Mouse (Mus musculus): ENCODE measurements around the gene Gja1.
"Not testable (repeated sequence)": the region's sequence is repeated elsewhere in the genome, so short reads cannot be mapped to it uniquely, and the experiment has no call there.

Gene Gja1

DNA sequence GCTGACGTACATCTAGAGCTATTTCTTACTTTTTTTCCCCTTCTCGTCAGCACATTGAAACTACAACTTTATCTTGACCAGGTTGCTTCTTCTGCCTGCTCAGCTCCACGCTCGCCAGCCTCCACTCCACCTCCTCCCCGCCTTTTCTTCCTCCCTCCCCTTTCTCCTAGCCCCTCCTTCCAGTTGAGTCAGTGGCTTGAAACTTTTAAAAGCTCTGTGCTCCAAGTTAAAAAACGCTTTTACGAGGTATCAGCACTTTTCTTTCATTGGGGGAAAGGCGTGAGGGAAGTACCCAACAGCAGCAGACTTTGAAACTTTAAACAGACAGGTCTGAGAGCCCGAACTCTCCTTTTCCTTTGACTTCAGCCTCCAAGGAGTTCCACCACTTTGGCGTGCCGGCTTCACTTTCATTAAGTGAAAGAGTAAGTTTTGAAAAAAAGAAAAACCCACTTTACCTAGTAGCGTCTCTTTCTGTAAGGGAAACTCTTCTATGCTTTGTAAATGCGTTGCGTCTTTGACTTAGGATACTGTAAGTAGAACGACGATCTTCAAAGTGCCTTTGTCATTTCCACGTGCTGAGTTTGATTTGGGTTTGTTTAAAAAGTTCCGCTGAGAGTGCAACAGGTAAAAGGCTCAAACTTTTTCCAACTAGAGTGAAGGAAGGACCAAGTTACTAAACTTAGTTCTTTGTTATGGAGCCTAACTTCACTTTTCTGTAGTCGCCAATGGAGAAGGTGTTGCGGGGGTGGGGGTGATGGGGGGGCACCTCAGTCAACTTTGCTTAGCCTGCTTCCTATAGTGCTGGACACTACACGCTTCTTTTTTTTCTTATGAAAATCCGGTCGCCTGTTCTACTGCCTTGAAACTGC is at the start of gene Gja1:
Gja1 (plus strand) TSS at position 234 of the 869 bp plus-strand sequence.
- DNase-seq (ENCODE audit: extremely low spot score, low read depth, low spot score), result peak; percentile 83

DNA sequence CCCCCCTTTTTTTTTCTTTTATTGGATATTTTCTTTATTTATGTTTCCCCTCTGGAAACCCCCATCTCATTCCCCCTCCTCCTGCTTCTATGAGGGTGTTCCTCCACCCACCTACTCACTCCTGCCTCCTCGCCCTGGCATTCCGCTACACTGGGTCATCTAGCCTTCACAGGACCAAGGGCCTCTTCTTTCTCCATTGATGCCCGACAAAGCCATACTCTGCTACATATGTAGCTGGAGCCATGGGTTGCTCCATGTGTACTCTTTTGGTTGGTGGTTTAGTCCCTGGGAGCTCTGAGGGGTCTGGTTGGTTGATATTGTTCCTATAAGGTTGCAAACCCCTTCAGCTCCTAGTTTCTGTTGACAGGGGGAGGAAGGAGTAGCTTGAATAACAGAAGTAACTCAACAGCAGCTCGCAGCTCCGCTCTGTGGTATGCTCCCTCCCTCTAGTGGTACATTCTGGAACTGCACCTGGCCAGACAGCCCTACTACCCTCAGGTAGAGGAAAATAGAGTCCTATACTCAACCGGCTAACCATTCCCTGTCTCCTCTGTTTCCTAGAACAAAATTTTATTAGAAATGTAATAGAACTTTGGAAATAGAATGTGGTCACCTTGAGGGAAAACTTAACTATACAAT is 38.2 kb upstream of the Gja1 start:
- peak; percentile 64 for DNase-seq (ENCODE audit: extremely low spot score, low read depth, low spot score)

DNA sequence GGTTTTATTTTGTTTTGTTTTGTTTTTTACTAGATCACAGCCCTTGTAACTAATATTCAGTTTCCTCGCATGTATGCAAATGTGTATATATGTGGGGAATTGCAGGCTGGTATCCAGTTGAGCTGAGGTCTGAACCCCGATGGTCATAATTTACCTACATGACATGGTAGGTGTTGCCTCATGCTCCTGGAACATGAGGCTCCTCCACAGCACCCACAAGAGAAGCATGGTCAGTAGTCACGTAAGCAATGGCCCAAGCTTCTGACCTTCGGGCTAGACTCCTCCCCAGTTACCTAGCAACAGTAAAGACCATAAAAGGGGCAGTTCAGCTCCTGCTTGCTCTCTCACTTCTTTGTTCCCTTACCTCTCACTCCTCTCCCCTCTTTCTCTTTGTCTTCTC is 16.7 kb upstream of the Gja1 start:
- DNase-seq (ENCODE audit: extremely low spot score, low read depth, low spot score), result no peak

DNA sequence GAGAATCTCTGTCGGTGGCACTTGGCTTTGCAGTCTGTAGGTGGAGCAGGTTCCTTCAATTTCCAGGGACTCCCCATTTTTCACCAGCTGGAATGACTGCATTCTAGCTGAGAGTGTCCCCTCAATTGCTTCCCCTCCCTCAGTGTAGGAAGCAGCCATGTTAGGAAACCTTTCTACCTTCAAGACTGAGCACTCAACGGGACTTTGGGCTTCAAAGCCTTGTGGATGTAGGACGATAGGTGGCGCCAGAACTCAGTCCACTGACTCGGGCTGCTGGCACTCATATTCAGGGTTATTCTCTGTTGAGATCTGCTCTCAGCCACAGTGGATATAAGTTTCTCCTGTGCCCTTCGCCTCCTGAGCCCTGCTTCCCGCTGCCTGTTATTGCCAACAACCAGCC is 8.1 kb upstream of the Gja1 start:
- no peak for DNase-seq (ENCODE audit: extremely low spot score, low read depth, low spot score)

DNA sequence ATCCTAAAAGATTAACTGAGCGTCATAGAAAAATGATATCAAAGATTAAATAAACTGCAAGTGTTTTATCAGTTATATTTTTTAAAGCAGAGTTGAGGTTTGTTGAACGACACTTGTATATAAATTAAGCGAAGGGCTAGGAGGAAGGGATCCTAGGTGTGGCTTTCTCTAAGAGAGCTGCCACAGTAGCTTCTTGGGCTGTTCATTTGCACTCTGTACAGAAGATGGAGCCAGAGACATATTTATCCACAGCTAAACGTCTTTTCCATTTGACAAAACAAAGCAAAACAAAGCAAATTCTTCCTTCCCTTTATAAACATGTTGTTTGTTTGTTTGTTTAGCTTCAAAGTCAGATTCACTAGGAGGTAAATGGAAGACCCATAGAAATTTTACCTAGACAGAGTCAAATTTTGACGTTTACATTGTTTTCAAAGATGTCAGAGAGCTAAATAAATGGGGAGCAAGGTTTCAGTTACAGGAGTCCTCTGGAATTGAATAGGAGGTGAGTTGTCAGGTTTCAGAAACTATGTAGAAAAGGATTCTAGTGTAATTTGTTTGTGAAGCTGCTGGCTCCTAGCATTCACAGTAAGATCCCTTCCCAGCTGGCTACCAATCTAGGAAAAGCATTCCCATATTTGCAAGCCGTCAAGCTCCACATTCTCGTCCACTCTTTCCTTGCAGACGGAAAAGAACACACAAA is 4.0 kb upstream of the Gja1 start:
- DNase-seq (ENCODE audit: extremely low spot score, low read depth, low spot score), result no peak

DNA sequence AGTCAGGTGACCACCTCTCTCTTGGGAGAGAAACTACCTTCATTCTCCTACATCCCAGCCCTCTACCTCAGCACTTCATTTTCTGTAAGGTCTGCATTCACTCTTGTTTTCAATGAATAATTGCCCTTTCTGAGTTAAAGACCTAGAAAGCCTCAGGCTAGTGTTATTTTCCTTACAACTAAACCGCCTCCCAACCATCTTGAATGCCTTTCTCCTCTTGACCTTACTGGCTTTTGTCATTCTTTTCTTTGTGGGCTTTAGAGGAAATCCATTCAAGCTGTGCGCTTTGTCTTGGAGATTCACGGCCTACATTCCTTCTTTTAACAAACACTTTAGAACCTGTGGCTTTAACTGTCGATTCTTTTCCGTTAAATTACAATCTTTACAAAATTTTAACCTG is 3.0 kb upstream of the Gja1 start:
- DNase-seq (ENCODE audit: extremely low spot score, low read depth, low spot score), result no peak

DNA sequence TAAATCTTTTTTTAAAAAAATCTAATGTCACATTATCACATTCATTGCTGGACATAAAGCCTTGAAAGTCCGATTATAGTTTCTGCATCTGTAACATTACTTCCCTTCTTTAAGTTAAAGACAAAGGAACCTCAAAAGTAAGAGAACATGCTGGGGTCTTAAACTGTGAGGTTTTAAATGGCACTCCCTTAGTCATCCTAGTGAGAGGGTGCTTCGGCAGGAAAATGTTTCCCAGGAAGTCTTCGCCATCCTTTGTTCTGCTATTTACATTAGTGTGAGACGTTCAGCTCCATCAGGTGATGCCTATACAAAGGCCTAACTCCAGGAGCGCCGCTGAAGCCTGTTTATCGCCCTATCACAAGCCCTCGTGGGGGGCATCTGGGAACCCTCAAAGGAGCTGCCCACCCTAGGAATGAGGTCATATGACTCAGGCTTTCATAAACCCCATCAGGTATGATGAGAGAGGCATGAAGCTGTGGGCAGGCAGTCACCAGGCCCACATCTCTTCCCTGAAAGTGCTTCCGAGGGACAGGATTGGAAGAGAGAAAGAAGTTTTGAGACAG is 1.1 kb upstream of the Gja1 start:
- DNase-seq (ENCODE audit: extremely low spot score, low read depth, low spot score), result no peak

DNA sequence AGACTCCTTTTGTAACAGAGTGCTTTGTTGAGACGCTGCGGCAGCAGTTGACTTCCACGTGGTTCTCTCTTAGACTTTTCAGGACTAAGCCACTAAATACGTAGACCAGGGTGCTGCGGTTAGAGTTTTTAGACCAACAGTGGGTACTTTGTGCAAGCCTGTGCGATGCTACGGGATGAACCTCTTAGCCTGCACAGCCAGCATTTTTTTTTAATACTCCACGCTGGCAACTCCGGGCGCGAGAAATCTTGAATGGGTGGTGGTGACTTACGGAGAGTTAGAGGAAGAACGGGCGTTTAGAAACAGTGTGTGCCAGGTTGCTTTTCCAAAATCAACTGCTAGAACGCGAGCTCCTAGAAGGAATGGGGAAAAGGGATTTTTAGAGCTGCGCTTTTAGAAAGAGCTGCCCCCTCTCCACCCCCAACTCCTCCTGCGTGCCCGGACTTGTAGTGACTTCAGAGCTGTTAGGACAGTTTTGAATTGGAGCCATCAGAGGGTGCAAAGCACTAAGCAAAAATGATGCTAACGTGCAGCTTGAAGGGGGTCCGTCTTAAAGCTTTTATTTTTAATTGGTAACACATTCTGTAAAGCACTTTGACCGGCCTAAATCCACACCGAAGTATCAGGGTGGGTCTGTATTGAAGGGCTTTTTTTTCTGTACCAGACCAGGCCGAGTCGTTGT is 977 bp downstream of the Gja1 start:
- no peak for DNase-seq (ENCODE audit: extremely low spot score, low read depth, low spot score)

DNA sequence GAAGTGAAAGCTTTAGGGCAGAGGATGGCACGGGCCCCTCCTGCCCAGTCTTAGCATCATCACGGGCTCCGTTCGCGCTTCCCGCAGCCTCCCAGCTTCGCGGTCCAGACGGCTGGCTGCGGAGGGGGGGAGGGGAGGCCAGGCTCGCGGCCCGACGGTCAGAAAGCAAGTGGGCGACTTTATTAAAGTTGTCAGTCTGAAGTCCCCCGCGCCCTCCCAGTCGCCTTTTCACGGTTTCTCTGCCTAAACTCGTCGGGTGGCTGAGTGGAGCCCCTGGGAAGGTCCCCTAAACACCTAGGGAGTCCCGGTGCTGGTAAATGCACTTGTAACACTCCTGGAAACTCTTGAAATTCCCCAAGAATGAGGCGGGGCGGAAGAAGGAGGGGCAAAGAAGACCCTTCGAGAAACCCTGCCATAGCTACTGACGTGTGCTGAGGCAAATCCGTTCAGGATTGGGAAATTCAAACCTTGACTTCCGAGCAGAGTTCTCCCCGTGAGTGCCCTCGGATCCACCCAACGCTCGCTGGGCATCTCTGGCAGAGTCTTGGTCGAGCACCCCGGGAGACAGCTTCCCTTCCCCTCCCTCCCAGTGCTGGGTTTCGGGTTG is 1.6 kb downstream of the Gja1 start:
- no peak for DNase-seq (ENCODE audit: extremely low spot score, low read depth, low spot score)

DNA sequence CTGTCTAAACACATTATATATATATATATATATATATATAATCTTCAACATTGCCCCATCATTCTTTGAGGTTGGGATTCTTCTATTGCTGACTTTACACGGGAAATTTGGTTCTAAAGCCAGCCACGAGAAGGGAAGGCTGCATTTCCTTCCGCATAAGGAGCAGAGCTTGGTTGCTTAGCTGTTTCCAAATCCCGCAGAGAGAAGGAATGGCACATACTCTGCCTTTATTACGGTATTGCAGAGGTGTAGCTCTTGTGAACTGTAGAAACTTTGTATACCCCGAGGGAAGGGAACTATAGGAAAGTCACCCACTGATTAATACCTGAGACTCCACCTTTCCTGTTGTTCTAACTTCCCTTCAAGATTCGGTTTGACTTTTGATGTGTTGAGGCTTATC is 2.6 kb downstream of the Gja1 start:
- no peak for DNase-seq (ENCODE audit: extremely low spot score, low read depth, low spot score)

DNA sequence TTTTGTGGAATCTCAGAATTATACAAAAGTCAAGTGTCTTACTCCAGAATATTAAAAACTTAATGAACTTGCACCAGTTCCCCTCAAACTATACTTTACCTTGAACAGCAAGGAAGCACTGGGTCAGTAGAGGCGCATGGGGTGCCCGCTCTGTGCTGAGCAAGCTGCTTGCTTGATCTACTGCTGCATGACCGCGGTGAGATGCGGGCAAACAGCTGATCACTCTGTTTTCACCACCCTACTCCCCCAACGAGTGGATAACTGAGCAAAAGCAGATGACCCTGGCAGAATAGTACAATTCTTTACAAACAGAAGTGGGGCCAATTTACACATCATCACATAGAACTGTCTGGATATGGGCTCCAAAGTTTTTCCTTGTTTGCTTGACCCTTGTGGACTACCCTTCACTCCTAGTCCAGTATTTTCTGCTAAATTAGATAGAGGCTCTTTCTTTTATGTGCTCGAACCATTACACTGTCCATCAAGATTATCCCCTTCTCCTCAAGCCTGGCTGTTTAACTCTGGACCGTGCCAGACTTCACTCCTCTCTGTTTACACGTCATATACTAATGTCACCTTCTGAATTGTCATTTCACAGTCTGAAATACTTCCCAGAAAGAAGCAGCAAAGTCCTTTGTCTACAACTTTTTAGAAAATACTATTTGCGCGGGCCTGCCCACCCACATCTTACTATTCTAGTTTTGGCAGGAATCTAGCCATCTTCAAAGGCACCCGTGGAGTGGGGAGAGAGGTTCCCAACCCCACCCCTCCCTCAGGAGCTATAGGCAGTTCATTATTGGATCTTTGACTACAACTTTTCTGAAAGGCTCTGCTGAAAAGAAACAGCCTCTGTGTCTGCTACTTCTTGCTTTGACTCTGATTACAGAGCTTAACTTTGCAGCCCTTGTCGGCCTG is 8.3 kb downstream of the Gja1 start:
- no peak for DNase-seq (ENCODE audit: extremely low spot score, low read depth, low spot score)

DNA sequence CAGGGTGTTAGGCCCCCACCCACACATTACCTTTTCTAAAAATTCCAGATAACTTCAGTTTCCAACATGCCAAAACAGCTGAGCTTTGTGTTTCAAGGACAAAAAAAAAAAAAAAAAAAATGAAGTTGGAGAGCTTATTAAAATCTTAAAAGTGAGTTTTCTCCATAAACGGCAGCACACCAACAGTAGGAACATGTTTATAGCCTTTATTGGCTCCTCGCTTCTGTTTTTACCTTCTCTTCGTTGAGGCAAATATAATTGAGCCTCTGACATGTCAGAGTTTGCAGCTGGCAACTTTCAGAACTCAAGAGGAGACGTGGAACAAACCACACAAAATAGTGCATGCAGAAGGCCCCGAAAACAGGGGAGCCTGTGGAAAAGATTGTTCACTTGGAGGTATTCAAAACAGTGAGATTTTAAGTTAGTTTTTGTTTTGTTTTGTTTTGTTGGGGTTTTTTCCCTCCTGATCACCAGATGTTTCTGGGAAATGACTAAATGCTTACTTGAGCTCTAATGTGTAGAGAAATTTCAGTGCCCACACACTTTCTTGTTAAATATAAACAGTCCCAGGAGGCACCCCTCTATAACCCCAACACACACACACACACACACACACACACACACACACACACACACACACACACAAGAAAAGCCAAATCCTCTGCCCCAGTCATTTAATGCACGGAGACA is 16.1 kb downstream of the Gja1 start:
- no peak for DNase-seq (ENCODE audit: extremely low spot score, low read depth, low spot score)

DNA sequence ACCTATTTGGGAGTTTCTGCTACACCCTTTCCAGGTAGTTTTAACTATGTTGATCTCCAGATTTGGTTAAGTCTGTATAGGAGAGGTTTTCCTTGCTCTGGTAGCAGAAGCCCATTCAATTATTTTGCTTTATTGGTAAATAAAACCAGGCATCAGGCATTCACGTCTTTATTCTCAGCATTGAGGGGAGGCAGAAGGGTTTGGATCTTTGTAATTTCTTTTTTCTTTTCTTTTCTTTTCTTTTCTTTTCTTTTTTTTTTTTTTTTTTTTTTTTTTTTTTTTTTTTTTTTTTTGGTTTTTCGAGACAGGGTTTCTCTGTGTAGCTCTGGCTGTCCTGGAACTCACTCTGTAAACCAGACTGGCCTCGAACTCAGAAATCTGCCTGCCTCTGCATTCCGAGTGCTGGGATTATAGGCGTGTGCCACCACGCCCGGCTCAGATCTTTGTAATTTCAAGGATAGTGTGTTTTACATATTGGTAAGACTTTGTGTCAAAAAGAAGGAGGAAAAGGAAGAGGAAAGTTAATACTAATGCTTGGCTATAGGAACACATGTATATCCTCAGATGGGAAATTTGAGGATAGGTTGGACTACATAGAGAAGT is 16.8 kb downstream of the Gja1 start:
- DNase-seq (ENCODE audit: extremely low spot score, low read depth, low spot score), result not testable (repeated sequence)

DNA sequence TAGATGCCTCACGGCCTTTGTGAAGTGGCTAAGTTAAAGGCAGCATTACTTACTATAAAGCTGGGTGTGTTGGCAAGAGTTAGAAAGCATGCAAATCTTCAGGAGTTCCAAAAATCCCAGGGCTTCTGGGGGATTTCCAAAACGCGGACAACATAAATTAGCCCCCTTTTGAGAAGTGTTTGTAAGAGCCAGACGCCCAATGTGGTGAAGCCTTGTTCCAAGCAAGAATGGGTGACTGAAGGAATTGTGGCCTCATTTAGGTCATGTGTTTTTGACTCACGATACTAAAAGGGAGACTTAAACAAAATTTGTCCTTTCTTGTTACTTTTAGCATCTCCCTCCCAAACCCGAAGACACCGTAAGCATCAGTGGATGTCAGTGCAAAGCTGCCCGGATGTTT is 20.7 kb downstream of the Gja1 start:
- DNase-seq (ENCODE audit: extremely low spot score, low read depth, low spot score), result no peak

DNA sequence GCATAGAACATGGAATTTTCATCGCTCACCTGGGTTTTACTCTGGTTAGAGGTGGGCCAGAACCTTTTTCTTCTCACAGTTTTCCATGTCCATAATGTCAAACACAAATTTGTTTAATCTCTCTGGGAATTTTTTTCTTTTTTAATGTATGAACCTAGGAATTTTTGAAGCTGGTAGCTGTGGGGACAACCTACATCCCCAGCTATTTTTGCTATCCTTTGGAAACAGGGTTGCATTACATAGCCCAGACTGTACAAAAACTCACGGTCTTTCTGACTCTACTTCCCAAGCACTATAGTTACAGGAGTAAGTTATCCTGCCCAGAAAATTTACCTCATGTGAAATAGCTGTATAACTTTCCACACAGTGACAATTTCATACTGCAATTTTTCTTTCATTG is 21.2 kb downstream of the Gja1 start:
- DNase-seq (ENCODE audit: extremely low spot score, low read depth, low spot score), result no peak

DNA sequence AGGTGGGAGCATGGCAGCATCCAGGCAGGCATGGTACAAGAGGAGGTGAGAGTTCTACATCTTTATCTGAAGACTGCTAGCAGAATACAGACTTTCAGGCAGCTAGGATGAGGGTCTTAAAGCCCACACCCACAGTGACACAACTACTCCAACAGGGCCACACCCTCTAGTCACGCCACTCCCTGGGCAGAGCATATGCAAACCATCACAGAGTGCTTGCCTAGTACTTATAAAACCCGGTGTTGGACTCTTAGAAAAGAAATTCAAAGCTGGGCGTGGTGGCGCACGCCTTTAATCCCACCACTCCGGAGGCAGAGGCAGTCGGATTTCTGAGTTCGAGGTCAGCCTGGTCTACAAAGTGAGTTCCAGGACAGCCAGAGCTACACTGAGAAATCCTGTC is 24.3 kb downstream of the Gja1 start:
- not testable (repeated sequence) for DNase-seq (ENCODE audit: extremely low spot score, low read depth, low spot score)

DNA sequence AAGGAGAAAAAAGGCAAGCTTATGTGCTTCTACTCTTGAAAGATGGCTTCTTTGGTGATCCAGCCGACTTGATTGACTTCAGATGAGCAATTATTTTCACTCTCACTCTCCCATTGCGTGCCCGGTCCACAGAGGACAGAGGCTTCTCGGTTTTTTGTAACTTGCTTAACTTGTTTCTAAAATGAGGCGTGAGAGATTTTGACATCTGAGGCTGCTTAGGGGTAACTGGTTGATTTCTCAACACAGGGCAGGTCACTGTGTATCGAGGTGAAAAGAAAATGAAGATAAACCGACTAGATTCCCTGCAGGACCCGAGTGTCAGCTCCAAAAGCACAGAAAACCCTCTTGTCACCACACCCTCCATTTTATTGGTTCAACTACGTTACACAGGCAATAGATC is 28.8 kb downstream of the Gja1 start:
- no peak for DNase-seq (ENCODE audit: extremely low spot score, low read depth, low spot score)

DNA sequence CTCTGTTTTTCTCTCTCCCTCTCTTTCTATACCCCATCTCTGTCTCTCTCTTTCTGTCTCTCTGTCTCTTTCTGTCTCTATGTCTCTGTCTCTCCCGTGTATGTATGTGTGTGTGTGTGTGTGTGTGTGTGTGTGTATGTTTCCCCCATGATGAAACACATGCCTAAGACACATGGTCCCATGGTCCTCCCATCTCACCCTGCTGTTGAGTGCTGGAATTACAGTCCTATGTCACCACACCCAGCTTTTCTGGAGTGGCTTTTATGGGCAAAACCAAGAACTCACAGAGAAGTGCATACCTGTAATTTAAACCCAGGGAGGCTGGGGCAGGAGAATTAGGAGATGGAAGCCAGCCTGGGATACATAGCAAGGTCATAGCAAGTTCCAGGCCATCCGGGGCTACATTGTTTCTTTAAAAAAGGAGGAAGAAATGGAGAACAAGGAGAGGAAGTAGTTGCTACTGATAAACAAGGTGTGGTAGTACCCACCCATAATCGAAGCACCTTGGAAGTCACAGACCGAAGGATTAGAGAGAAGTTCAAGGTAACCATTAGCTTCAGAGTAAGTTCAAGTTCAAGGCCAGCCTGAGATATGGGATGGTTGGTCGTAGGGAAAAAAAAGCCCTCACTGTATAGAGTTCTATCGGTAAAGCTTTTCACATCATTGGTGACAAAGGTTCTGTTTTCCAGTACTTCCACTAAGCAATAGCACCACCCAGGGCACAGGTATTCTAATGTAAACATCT is 29.4 kb downstream of the Gja1 start:
- no peak for DNase-seq (ENCODE audit: extremely low spot score, low read depth, low spot score)

All from hindlimb bud, embryonic 11.5 days (tissue).